Mouse (Mus musculus): ENCODE measurements around the gene Lrrk1. TPM values are rescaled to one million over a fixed set of nuclear protein-coding genes. Genes with fewer than 3 reads are reported as not detected.

Lrrk1 gene
- total and polyA plus RNA-seq, 3 experiments = 15.5 to 21.2 (median 19.7) TPM

- DNase-seq = no peak
These were observed 134.0 kb downstream of the Lrrk1 start for GRCm38 (mm10) chr7:66253975-66254651.

DNA sequence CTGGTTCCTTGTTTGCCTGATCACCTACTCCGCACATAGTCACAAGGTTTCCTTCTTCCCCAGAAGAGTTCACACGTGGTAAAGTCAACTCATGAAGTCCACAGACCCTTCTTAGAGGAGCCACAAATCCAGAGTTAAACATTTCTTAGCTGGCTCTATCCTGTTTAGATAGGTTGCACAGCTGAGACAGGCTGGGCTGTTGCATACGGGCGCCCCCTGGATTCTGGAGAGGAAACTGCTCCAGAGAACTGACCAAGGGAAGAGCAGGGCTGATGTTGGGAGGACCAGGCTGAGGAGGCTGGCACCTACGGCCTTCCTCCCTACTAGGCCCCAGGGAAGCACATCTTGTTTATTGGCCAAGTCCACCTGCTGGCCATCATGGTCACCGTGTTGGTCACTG is 138.1 kb downstream of the Lrrk1 start:
- DNase-seq = peak; percentile 86

GRCm38 (mm10) chr7:66249426-66249825 is 138.7 kb downstream of the Lrrk1 start:
- no peak for DNase-seq

DNA sequence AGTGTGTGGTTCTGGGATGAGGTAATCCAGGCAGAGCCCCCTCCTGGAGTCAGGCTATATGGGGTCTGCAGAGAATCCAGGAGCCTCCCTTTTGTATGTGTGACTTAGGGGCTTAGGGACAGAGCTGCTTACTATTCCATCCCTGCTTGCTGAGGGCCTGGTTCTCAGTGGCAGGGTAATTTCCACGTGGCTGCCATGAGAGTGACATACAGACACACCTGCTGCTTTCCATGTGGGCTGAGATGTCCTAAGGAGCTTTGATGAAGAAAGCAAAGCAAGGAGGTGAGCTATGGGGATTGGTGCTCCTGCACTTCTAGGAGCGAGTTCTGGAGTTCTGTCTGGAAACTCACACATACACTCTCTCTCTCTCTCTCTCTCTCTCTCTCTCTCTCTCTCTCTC is 139.1 kb downstream of the Lrrk1 start:
- DNase-seq = no peak

- no peak for DNase-seq
These were observed 139.9 kb downstream of the Lrrk1 start for GRCm38 (mm10) chr7:66248270-66248669.

- DNase-seq = peak; percentile 61
These were observed 140.7 kb downstream of the Lrrk1 start for GRCm38 (mm10) chr7:66247274-66248021.

GRCm38 (mm10) chr7:66246716-66247235 is 141.4 kb downstream of the Lrrk1 start:
- DNase-seq = no peak

GRCm38 (mm10) chr7:66245646-66246045 is 142.5 kb downstream of the Lrrk1 start:
- DNase-seq = no peak

DNA sequence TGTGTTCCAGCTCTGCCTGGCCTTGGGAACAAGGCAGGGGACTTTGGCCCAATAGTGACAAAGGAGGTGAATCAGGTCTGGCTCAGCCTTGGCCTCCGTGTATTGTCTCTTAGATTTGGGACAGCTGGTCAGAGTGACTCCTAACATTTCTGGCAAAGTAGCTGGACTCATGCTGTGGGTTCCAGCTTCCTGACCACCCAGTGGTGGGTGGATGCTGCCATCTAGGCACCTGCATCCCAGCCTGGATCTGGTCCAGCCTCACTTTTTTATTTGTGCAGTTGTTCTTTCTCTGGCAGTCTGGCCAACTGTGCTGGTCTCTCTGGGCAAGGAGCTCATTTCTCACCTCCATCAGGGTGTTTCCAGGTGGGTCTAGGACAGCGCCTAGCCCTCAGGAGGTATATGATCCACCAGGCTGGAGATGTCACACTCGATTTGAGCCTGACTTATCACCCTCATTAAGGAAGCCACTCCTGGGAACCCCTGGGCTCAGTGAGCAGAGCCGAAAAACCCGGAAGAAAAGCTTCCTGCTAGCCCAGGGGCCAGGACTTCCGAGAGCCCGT is 144.3 kb downstream of the Lrrk1 start:
- DNase-seq = peak; percentile 24

DNA sequence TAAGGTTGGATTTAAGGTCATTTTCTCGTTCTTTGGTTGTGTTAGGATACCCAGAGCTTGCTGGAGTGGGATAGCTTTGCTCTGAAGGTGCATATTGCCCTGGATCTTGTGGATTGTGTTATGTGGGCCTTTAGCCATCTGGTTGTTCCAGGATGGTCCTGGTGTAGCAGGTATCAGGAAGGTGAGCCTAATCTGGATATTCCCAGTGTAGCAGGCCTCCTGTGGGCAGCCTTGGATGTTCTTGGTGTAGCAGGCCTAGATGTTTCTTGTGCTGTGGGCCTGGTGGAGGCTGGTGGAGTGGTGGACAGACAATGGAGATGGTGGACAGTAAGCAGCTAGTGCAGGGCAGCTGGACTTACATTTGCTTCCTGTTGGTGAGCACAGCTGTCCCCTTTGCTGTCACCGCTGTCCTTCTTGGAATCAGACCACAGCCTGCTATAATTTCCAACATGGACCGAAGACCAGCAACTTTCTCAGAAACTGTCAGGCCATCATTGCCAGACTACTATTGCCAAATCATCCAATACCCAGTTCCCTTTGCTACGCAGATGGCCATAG is 146.2 kb downstream of the Lrrk1 start:
- DNase-seq = no peak

GRCm38 (mm10) chr7:66238157-66238556 is 150.0 kb downstream of the Lrrk1 start:
- DNase-seq = no peak

DNA sequence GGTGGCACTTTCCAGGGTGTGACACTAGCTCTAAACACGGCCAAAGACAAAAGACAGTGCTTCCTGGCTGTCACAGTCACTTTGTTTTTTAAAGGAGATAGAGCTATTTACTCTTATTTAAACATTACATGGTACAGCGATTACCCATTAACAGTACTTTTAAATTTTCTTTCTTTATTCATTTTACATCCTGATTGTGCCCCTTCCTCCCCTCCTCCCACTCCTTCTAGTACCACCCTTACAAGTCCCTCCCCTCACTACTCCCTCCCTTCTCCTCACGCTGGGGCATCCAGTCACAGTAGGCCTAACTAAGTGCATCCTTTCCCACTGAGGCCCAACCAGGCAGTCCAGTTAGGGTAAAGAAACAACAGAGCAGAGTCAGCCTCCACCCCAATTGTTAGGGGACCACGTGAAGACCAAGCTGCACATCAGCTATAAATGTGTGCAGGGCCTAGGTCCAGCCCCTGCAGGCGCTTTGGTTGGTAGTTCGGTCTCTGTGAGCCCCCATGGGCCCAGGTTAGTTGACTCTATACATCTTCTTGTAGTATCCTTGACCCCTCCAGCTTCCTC is 154.1 kb downstream of the Lrrk1 start:
- DNase-seq = no peak

GRCm38 (mm10) chr7:66233141-66233946 is 154.8 kb downstream of the Lrrk1 start:
- DNase-seq = peak; percentile 28

- no peak for DNase-seq
These were observed 156.3 kb downstream of the Lrrk1 start for GRCm38 (mm10) chr7:66231861-66232260.

DNA sequence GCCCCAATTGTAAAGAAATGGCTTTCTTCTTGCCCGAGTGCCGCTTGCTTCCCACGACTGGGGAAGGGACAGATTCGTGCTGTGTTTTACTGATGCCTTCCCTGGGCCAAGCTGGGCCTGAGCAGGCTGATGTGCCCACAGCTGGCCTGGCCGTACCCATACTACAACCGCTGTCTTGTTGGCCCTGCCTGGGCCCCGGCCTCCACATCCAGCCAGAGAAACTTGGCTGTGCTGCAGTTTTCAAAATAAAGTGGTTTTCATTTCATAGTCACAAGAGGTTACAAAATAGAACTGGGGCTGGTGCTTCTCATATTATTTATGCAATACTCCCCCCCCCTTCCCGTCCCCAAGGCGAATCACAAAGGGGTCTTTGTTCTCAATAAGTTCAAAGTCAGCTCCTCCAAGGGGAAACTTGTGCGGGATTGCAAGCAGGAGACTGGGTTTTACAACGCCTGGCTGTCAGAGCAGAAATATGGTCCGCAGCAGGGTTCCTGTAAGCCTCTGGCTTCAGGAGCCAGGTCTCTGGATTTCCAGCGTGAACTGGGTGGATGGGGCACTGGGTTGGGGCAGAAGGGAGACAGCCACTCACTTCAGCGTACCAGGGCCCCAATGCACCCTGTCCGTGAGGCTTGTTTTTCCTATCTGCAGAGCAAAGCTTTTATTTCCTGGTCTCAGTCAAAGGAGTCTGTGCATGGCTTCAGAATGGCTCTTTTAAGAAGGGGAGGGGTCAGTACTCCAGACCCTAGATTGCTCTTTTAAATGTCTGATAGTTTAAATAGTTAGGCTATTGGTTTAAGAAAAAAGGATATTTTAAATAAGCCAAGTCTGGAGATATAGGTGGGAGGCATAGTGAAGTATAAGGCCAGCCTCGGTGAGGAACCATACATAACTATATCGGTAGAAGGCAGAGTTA is 157.3 kb downstream of the Lrrk1 start:
- DNase-seq = peak; percentile 29

DNA sequence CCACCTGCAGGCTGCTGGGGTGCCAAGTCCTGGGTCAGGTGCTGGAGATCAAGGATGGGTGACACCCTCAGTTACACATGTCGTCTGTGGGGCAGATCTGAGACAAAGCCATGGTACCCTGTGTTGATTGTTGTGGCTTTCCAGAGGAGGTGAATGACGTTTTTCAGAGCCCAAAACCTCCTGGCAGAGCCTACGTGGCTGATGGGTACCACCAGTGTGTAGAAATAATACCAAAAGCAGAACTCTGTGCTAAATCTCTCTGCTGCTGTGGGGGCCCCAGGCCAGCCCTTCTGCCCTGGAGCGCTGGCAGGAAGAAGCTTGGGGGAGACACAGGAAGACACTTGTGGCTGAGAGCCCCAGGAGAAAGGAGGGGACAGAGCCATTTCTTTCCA is 157.9 kb downstream of the Lrrk1 start:
- no peak for DNase-seq

DNA sequence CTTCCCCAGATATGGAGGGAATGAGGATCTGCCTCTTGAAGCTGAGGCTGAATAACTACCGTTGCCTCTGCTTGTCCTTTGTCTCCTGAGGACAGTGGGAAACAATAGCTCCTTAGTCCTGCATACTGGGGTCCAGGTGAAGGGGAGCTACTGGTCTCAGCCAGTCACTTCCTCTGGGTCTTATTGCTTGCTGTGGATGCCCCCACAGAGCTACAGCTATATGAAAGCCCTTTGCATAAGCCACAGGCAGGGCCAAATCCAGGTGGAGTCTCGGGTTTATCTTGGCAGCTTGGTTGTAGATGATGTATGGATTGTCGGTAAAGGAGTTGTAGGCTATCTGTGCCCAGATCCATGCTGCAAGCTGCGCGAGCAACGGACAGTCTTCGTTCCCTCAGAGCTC is 158.7 kb downstream of the Lrrk1 start:
- no peak for DNase-seq

- DNase-seq = no peak
These were observed 159.6 kb downstream of the Lrrk1 start for GRCm38 (mm10) chr7:66228610-66228920.

DNA sequence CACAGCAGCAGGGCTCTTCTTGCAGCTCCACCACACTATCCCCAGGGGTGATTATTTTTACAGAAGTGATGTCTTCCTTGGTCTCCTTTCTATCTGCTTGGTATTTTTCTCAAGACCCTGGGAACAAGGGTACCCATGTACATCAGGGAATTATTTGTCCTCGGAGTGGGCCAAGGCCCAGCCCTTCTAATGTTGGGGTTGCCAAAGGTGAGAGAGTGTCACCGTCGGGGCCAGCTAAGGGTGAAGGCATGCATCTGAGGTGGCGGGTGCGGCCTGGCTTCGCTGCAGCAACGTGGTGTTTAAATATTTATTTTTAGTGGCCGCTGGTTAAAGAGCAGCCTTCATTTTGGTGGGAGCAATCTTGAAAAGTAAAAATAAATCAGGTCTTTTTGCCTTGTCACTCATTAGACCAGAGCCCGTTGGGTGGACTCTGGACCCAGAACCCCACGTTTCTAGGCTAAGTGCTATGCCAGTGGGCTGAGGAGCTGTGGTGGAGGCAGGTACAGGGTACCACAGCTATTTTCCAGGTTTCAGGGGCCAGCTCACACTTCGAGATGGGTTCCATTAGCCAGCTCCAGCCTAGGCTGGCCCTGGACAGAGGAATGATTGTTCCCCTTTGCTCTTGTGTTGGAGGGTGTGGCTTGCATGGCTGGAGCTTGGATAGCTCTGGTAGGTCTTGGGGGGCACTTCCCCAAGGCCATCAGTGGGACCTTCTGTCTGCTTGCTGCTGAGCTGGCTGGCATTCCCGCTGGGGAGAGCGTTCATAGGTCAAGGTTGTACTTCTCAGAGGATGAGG is 160.1 kb downstream of the Lrrk1 start:
- no peak for DNase-seq

GRCm38 (mm10) chr7:66225881-66226280 is 162.3 kb downstream of the Lrrk1 start:
- no peak for DNase-seq

Data from adrenal gland, adult 2 months (tissue).